Mouse (Mus musculus) embryonic facial prominence, embryonic 11.5 days (tissue): ENCODE measurements at regions not wholly inside any gene's neighbourhood (a gene's known extent, or its start where the extent isn't known, plus 50 kb on each side); places are given as distances from the start of the nearest gene placed in this dataset.

Experiments
- ATAC-seq: fragments of 200-750 bp; cut with Nextera tagmentation; replicated peaks from 2 replicates; pipeline ENCODE4 v1.8.0; 2017; ENCODE audit warnings: low read depth; ENCODE audit not compliant: insufficient number of reproducible peaks, low FRiP score, low TSS enrichment
- DNase-seq: peaks from one replicate; pipeline ENCODE4 v3.0.0-alpha.2; 2015; ENCODE audit warnings: low spot score
- H3K27ac ChIP-seq: fragments of 300-500 bp; sonication (generic); replicated peaks from 2 replicates; pipeline ENCODE4 v1.5.1; 2014; ENCODE audit warnings: mild to moderate bottlenecking, low read depth, low read length, control low read depth
- H3K27me3 ChIP-seq: fragments of 300-500 bp; sonication (generic); 2 replicates; pipeline ENCODE4 v1.6.1; 2014; ENCODE audit warnings: mild to moderate bottlenecking, low read length, moderate library complexity, mixed read lengths; ENCODE audit not compliant: control insufficient read depth, insufficient read depth
- H3K36me3 ChIP-seq: fragments of 300-500 bp; sonication (generic); replicated peaks from 2 replicates; pipeline ENCODE4 v1.6.1; 2014; ENCODE audit warnings: low read depth, mild to moderate bottlenecking, low read length, moderate library complexity, mixed read lengths; ENCODE audit not compliant: control insufficient read depth, insufficient read depth
- H3K4me1 ChIP-seq: fragments of 300-500 bp; sonication (generic); 2 replicates; pipeline ENCODE4 v1.6.1; 2014; ENCODE audit warnings: low read length, mixed read lengths; ENCODE audit not compliant: control insufficient read depth, insufficient read depth
- H3K4me2 ChIP-seq: fragments of 300-500 bp; sonication (generic); 2 replicates; pipeline ENCODE4 v1.6.1; 2014; ENCODE audit warnings: low read depth, mild to moderate bottlenecking, control low read depth, low read length, moderate library complexity
- H3K4me3 ChIP-seq: fragments of 300-500 bp; sonication (generic); 2 replicates; pipeline ENCODE4 v1.5.1; 2014; ENCODE audit warnings: low read depth, low read length, control low read depth
- H3K9ac ChIP-seq: fragments of 300-500 bp; sonication (generic); replicated peaks from 2 replicates; pipeline ENCODE4 v1.6.1; 2014; ENCODE audit warnings: mild to moderate bottlenecking, control low read depth, low read length
- H3K9me3 ChIP-seq: fragments of 300-500 bp; sonication (generic); replicated peaks from 2 replicates; pipeline ENCODE4 v1.6.1; 2016; ENCODE audit warnings: mild to moderate bottlenecking, low read length, inconsistent platforms, mixed read lengths; ENCODE audit not compliant: control insufficient read depth
- WGBS: fragments of 180-500 bp; shearing (Covaris S2); extraction: QIAGEN DNeasy Blood & Tissue Kit; methylation state at CpG from one replicate; pipeline ENCODE4 v1.1.7; 2014; 5-methylcytosine and 5-hydroxymethylcytosine counted together

DNA sequence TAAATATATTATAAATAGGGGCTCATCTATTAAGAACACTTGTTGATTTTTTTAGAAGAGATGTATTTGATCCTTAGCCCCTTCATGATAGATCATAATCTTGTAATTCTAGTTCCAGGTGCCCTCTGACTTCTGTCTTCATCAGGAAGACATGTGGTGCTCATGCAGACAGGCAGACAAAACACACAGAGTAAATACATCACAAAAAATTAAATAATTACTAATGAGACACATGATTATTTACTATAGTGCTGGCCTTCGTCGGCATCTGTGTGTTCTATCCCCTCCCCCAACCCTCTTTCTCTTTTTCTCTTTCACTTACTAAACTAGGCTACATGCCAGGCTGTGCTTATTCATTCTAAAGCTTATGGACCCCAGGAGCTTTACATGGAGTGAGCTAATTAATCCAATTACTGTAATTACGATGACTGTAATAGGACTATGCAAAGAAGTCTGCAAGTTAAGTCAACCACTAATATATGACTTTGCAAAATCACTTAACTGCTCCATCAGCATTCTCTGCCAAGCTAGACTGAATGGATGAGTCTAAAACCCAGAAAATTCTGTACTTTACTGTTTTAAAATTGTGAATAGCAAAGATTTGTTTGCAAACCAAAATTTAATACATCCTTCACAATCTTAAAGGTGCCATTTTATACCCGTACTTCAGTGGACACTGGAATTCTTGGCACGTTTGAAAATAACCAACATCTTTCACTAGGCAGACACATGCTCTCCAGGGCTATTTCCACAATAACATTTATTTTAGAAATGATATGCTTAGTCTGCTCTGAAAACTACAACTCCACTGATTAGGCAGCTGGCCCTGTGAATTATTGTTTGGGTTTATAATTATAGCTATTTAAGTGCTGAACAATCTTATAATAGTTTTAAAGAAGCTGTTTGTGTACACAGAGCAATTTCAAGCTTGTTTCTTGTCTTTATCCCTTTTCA lies 659.9 kb downstream of the Slc22a22 start:
- no peak for DNase-seq
- Histone ChIP-seq H3K4me1 (no peaks in the 10 kb centered on the region), H3K9ac (no peak overlapping the region), H3K4me3 (no peak overlapping the region), H3K9me3 (no peaks in the 10 kb centered on the region), H3K27ac (no peak overlapping the region), H3K36me3 (no peaks in the 10 kb centered on the region), H3K4me2 (no peak overlapping the region), H3K27me3 (no peaks in the 10 kb centered on the region)
- no peak for ATAC-seq
- 46% methylated on average over 5 of the region's 5 CpGs for WGBS

DNA sequence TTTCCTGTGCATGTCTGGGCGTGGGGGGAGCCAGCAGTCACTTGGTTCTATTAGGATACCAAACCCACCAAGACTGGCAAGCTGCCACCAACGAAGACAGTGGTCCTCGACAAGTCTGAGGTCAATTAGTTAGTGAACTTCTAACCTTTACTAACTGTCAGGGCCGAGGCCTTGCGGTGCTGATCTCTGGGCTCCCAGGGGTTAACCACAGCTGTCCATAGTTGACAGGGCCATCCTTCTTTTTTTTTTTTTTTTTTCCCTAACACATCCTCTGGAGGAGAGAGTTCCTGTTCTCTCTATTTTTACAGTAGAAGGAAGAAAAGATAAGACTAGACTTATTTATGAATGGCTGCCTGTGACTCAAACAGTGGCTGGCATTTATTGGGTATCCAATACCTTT lies 663.5 kb downstream of the Slc22a22 start:
- no peaks in the 10 kb centered on the region for H3K36me3 ChIP-seq
- no peaks in the 10 kb centered on the region for H3K27me3 ChIP-seq
- no peak overlapping the region for H3K27ac ChIP-seq
- 16% methylated on average over 5 of the region's 5 CpGs for WGBS
- no peak overlapping the region for H3K4me3 ChIP-seq
- no peak for DNase-seq
- no peak for ATAC-seq
- no peaks in the 10 kb centered on the region for H3K9me3 ChIP-seq
- no peaks in the 10 kb centered on the region for H3K4me1 ChIP-seq
- no peak overlapping the region for H3K4me2 ChIP-seq
- H3K9ac ChIP-seq: no peak overlapping the region

DNA sequence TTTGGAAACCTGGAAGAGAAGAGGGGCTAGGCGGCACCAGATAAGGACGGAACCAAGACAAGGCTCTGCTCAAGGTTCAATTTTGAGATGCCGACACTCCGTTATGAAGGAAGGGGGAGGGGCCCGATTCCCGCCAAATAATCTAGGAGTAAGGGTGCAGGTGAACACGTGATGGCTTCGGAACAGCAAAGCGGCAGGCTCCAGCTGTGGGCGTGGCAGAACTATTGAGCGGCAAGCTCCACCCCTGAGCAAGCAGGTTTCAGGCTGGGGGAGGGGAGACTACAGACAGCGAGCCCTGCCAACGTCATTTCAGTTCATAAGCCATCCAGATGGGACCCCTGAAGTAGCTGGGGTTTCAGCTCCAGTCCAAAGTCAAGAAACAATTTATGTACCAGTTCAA lies 667.3 kb downstream of the Slc22a22 start:
- Histone ChIP-seq H3K9ac (no peak overlapping the region), H3K36me3 (no peaks in the 10 kb centered on the region), H3K9me3 (no peaks in the 10 kb centered on the region), H3K4me3 (no peak overlapping the region), H3K27ac (no peak overlapping the region), H3K27me3 (no peaks in the 10 kb centered on the region), H3K4me1 (no peaks in the 10 kb centered on the region), H3K4me2 (no peak overlapping the region)
- DNase-seq (peak; percentile 24), ATAC-seq (no peak)
- 43% methylated on average over 13 of the region's 13 CpGs for WGBS

DNA sequence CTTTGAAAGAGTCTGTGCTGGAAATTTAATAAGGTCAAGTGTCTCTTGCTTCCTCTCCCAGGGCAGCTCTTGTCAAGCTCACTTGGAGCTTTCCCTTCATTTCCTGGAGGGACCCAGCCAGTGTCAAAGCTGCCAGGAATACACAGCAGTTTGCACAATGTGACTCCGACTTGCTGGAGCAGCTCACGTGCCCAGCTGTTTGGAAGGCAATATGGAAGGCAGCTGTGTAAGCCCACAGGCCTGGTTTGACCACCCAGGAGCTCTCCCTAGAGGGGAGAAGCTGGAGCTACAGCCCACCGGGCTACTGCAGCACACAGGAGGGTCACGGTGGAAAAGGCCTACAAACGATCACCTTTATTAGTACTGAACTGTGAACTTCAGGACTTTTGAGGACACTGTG lies 669.8 kb downstream of the Slc22a22 start:
- peak; percentile 64 for DNase-seq
- Histone ChIP-seq H3K9me3 (no peaks in the 10 kb centered on the region), H3K9ac (no peak overlapping the region), H3K36me3 (no peaks in the 10 kb centered on the region), H3K4me1 (no peaks in the 10 kb centered on the region), H3K4me3 (no peak overlapping the region), H3K4me2 (no peak overlapping the region), H3K27me3 (no peaks in the 10 kb centered on the region), H3K27ac (no peak overlapping the region)
- no peak for ATAC-seq
- 30% methylated on average over 5 of the region's 5 CpGs for WGBS

DNA sequence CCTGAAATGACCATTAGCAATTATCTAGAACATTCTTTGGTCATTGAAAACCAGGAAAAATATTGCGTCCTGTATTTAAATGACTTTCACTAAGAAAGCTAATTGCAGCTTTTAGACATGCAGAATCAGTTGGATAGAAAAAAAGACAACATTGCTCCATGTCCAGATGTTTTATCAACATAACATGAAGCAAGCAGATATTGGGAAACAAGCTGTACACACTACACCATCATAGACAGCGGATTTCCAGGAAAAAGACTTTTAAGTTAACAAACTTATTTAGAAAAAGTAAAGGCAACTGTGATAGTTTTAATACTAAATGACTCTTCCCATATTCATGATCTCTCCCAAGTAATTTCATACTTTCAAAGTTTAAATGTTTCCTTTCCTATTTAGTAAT lies 675.5 kb downstream of the Slc22a22 start:
- ATAC-seq: no peak
- Histone ChIP-seq H3K27ac (no peak overlapping the region), H3K9me3 (no peaks in the 10 kb centered on the region), H3K4me2 (no peak overlapping the region), H3K4me1 (no peaks in the 10 kb centered on the region), H3K36me3 (no peaks in the 10 kb centered on the region), H3K27me3 (no peaks in the 10 kb centered on the region), H3K4me3 (no peak overlapping the region), H3K9ac (no peak overlapping the region)
- DNase-seq: no peak
- 88% methylated on average over 2 of the region's 2 CpGs for WGBS

DNA sequence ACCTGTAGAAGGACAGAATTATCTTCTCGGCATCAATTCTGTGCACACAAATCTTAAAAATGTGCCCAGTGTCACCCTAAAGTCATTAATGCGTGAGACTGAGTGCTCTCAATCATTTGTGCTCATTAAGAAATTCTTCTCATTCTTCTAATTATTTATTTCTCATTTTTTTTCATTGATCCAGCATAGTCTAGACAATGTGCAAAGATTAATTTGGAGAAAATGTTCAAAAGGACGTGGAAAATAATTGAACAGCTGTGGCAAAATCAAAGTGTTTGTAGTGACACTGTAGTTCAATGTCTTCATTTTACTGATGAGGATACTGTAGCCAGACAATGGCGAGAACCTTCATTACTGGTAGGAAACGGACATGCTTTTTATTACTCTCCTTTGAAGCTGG lies 702.0 kb downstream of the Slc22a22 start:
- Histone ChIP-seq H3K4me3 (no peak overlapping the region), H3K27ac (no peak overlapping the region), H3K4me2 (no peak overlapping the region), H3K9ac (no peak overlapping the region), H3K4me1 (no peaks in the 10 kb centered on the region), H3K9me3 (no peaks in the 10 kb centered on the region), H3K27me3 (no peaks in the 10 kb centered on the region), H3K36me3 (no peaks in the 10 kb centered on the region)
- ATAC-seq (no peak), DNase-seq (no peak)
- 78% methylated on average over 5 of the region's 5 CpGs for WGBS

DNA sequence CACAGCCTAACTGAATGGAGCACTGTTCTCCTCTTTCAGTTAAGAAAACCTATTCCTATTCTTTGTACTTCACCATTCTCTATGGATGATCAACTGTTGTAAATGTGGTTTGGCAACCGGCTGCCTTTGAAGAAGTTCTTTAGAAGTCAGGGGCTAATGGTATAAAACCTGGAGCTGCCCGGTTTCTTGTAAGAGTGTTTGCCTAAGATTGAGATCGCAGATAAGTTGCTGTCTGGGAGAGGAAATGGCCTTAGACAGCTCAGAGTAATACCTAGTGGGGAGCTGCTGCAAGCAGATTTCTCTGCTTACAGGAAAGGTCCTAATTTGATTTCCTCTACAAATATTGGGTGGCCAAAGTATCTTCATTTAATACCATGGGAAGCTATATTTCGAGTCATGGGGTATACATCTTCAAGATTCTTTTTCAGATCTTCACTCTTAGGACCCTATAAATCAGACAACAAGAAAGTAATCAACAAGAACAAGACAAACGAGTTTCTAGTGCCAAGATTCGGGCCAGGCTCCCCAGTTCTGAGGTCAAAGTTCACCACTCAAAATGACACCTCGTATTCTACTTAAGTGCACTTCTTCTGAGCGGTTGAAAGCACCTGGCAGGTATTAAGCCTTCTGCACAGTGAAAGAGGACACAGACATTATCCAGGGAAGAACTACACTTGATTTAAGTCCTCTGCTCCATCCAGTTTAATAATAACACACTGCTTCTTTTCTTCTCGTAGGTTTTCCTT lies 702.6 kb downstream of the Slc22a22 start:
- Histone ChIP-seq H3K9ac (no peak overlapping the region), H3K9me3 (no peaks in the 10 kb centered on the region), H3K36me3 (no peaks in the 10 kb centered on the region), H3K4me2 (no peak overlapping the region), H3K27ac (no peak overlapping the region), H3K4me3 (no peak overlapping the region), H3K27me3 (no peaks in the 10 kb centered on the region), H3K4me1 (no peaks in the 10 kb centered on the region)
- WGBS: 45% methylated on average over 9 of the region's 9 CpGs
- DNase-seq (peak; percentile 26), ATAC-seq (no peak; the same call in 1 of the 2 replicates)

DNA sequence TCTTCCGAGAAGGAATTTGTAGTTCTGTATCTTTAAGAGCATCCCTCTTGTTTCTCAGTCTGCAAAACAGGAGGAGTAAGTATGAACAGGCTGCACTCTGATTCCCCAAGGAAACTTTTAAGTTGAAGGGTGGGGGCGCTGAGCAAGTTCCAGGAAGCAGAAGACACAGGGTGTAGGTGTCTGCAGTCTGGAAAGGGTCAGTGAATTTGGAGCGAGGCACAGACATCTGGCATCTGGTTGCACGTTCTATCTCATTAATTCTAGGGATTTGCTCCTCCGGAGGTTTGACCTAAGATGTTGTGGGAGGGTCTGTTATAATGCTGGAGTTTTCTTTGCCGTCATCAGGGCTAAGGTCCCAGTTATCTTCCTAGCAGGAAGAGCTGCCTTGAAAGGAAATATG lies 711.1 kb downstream of the Slc22a22 start:
- H3K4me1 ChIP-seq: no peaks in the 10 kb centered on the region
- DNase-seq (no peak), ATAC-seq (no peak)
- H3K9me3 ChIP-seq: no peaks in the 10 kb centered on the region
- H3K27me3 ChIP-seq: no peaks in the 10 kb centered on the region
- H3K9ac ChIP-seq: no peak overlapping the region
- H3K4me3 ChIP-seq: no peak overlapping the region
- H3K4me2 ChIP-seq: no peak overlapping the region
- H3K36me3 ChIP-seq: no peaks in the 10 kb centered on the region
- no peak overlapping the region for H3K27ac ChIP-seq
- 44% methylated on average over 6 of the region's 6 CpGs for WGBS
